Mouse (Mus musculus): ENCODE measurements around the gene Alg5. TPM values are rescaled to one million over a fixed set of nuclear protein-coding genes. Genes with fewer than 3 reads are reported as not detected.

Gene Alg5
- total RNA-seq (2023): 26.8 TPM

GRCm38 (mm10) chr3:54735247-54736046 is at the start of gene Alg5, which contains the start of gene Exosc8:
Alg5 (plus strand) TSS chr3:54735539.
Exosc8 (minus strand) TSS chr3:54735393.

GRCm38 (mm10) chr3:54692202-54693055 is 42.9 kb upstream of the Alg5 start, which contains the start of gene Supt20:
Supt20 (plus strand) TSS chr3:54692807.

GRCm38 (mm10) chr3:54714253-54714652 is 21.1 kb upstream of the Alg5 start, which contains the start of gene Gm21958:
Gm21958 (minus strand) TSS chr3:54714353.

GRCm38 (mm10) chr3:54755145-54756041 is 20.1 kb downstream of the Alg5 start, which contains the start of gene Smad9:
Smad9 (plus strand) TSS chr3:54755582.

Other genes with a start within 250 kb of the Alg5 start
- gene Supt20, start 42.7 kb upstream of the Alg5 start, total RNA-seq (2023): 142 TPM
- gene Gm21958, start 21.2 kb upstream of the Alg5 start, total RNA-seq (2023): not detected
- gene Exosc8, start 146 bp upstream of the Alg5 start, total RNA-seq (2023): 108 TPM
- not detected for gene Smad9, start 20.0 kb downstream of the Alg5 start, total RNA-seq (2023)
- 32.6 TPM for gene Rfxap, start 72.3 kb downstream of the Alg5 start, total RNA-seq (2023)
- not detected for gene Sertm1, start 180.3 kb downstream of the Alg5 start, total RNA-seq (2023)

Measured in CD8-positive naive resting alpha-beta T cell, adult 57 days (primary cell).